Mouse (Mus musculus): ENCODE measurements around the gene Dexi.

DNA sequence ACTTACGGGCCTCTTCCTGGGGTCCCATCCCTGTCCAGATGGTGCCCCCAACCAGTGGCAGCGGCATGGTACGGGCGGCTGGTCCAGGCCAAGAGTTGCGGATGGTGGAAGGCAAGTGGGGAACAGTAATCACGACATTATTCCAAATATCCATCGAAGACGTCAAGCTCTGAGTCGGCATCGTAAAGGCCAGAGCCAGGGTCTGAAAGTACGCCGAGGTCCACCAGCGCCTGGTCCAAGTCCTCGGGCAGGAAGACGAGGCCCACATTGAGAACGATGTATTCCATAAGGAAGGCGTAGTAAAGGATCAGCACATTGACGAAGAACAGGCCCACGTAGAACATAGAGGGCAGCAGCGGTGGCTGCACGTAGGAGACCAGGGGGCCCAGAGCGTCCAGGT, 588 bp downstream of the Dexi start:
- TF ChIP-seq CTCF (IDR thresholded peaks at IDR 0.05; ENCODE audit: low read depth, low read length) (no peak), GATA1 (IDR thresholded peaks at IDR 0.05; ENCODE audit: borderline replicate concordance, low read length) (no peak), POLR2AphosphoS5 (IDR thresholded peaks at IDR 0.05; ENCODE audit: insufficient replicate concordance, low read depth, low read length) (no peak), TAL1 (conservative IDR thresholded peaks at IDR 0.05; ENCODE audit: low read depth, low read length) (no peak)

Data from G1E (cell line).